Mouse (Mus musculus): ENCODE data around the gene Ggt6. TPM values are rescaled to one million over a fixed set of nuclear protein-coding genes. Genes with fewer than 3 reads are reported as not detected.

Ggt6 gene
- not detected in 2 replicates for polyA plus RNA-seq (2012; ENCODE audit: insufficient read depth, insufficient read length, missing spikeins)

- TF ChIP-seq CTCF (IDR thresholded peaks at IDR 0.05; ENCODE audit: low read depth, low read length) (no peak), POLR2A (IDR thresholded peaks at IDR 0.05; ENCODE audit: borderline replicate concordance, low read depth, low read length) (no peak)
- no peak within 1 kb of the TSS for H3K27ac ChIP-seq (ENCODE audit: insufficient read depth, low read depth, low read length)
- no peaks in the 10 kb centered on the region for H3K4me1 ChIP-seq (ENCODE audit: control insufficient read depth, insufficient read depth, low read length)
- H3K4me3 ChIP-seq (ENCODE audit: insufficient read depth, low read length) = no peak within 1 kb of the TSS
Measured at GRCm38 (mm10) chr11:72434963-72435693, at the start of gene Ggt6. Gene Ggt6, plus strand, starts transcription at chr11:72435526.

- no peak overlapping the region for H3K27ac ChIP-seq (ENCODE audit: insufficient read depth, low read depth, low read length)
- H3K4me1 ChIP-seq (ENCODE audit: control insufficient read depth, insufficient read depth, low read length) = no peaks in the 10 kb centered on the region
- no peak overlapping the region for H3K4me3 ChIP-seq (ENCODE audit: insufficient read depth, low read length)
- TF ChIP-seq POLR2A (IDR thresholded peaks at IDR 0.05; ENCODE audit: borderline replicate concordance, low read depth, low read length) = no peak
- no peak for TF ChIP-seq CTCF (IDR thresholded peaks at IDR 0.05; ENCODE audit: low read depth, low read length)
Measured at GRCm38 (mm10) chr11:72388113-72388529, 47.2 kb upstream of the Ggt6 start.

- H3K4me1 ChIP-seq (ENCODE audit: control insufficient read depth, insufficient read depth, low read length) = no peaks in the 10 kb centered on the region
- no peak overlapping the region for H3K4me3 ChIP-seq (ENCODE audit: insufficient read depth, low read length)
- TF ChIP-seq POLR2A (IDR thresholded peaks at IDR 0.05; ENCODE audit: borderline replicate concordance, low read depth, low read length) = no peak
- no peak for TF ChIP-seq CTCF (IDR thresholded peaks at IDR 0.05; ENCODE audit: low read depth, low read length)
- H3K27ac ChIP-seq (ENCODE audit: insufficient read depth, low read depth, low read length) = no peak overlapping the region
Measured at GRCm38 (mm10) chr11:72389407-72390142, 45.8 kb upstream of the Ggt6 start.

GRCm38 (mm10) chr11:72391181-72391580 is 44.1 kb upstream of the Ggt6 start:
- no peak for TF ChIP-seq CTCF (IDR thresholded peaks at IDR 0.05; ENCODE audit: low read depth, low read length)
- no peak overlapping the region for H3K27ac ChIP-seq (ENCODE audit: insufficient read depth, low read depth, low read length)
- no peak overlapping the region for H3K4me3 ChIP-seq (ENCODE audit: insufficient read depth, low read length)
- H3K4me1 ChIP-seq (ENCODE audit: control insufficient read depth, insufficient read depth, low read length) = no peaks in the 10 kb centered on the region

- Histone ChIP-seq H3K4me1 (ENCODE audit: control insufficient read depth, insufficient read depth, low read length) (no peaks in the 10 kb centered on the region), H3K4me3 (ENCODE audit: insufficient read depth, low read length) (no peak overlapping the region), H3K27ac (ENCODE audit: insufficient read depth, low read depth, low read length) (no peak overlapping the region)
- TF ChIP-seq CTCF (IDR thresholded peaks at IDR 0.05; ENCODE audit: low read depth, low read length) (no peak), POLR2A (IDR thresholded peaks at IDR 0.05; ENCODE audit: borderline replicate concordance, low read depth, low read length) (no peak)
Measured at GRCm38 (mm10) chr11:72393243-72393642, 42.1 kb upstream of the Ggt6 start.

- TF ChIP-seq CTCF (IDR thresholded peaks at IDR 0.05; ENCODE audit: low read depth, low read length) (no peak), POLR2A (IDR thresholded peaks at IDR 0.05; ENCODE audit: borderline replicate concordance, low read depth, low read length) (no peak)
- no peak overlapping the region for H3K4me3 ChIP-seq (ENCODE audit: insufficient read depth, low read length)
- H3K27ac ChIP-seq (ENCODE audit: insufficient read depth, low read depth, low read length) = no peak overlapping the region
- no peaks in the 10 kb centered on the region for H3K4me1 ChIP-seq (ENCODE audit: control insufficient read depth, insufficient read depth, low read length)
Measured at GRCm38 (mm10) chr11:72393669-72394068, 41.7 kb upstream of the Ggt6 start.

- Histone ChIP-seq H3K27ac (ENCODE audit: insufficient read depth, low read depth, low read length) (no peak overlapping the region), H3K4me3 (ENCODE audit: insufficient read depth, low read length) (no peak overlapping the region), H3K4me1 (ENCODE audit: control insufficient read depth, insufficient read depth, low read length) (no peaks in the 10 kb centered on the region)
- TF ChIP-seq POLR2A (IDR thresholded peaks at IDR 0.05; ENCODE audit: borderline replicate concordance, low read depth, low read length) = no peak
- TF ChIP-seq CTCF (IDR thresholded peaks at IDR 0.05; ENCODE audit: low read depth, low read length) = no peak
Measured at GRCm38 (mm10) chr11:72394694-72395093, 40.6 kb upstream of the Ggt6 start.

- no peak overlapping the region for H3K27ac ChIP-seq (ENCODE audit: insufficient read depth, low read depth, low read length)
- no peak for TF ChIP-seq CTCF (IDR thresholded peaks at IDR 0.05; ENCODE audit: low read depth, low read length)
- H3K4me3 ChIP-seq (ENCODE audit: insufficient read depth, low read length) = no peak overlapping the region
- H3K4me1 ChIP-seq (ENCODE audit: control insufficient read depth, insufficient read depth, low read length) = no peaks in the 10 kb centered on the region
Measured at GRCm38 (mm10) chr11:72395652-72396051, 39.7 kb upstream of the Ggt6 start.

- H3K4me3 ChIP-seq (ENCODE audit: insufficient read depth, low read length) = no peak overlapping the region
- no peak overlapping the region for H3K27ac ChIP-seq (ENCODE audit: insufficient read depth, low read depth, low read length)
- H3K4me1 ChIP-seq (ENCODE audit: control insufficient read depth, insufficient read depth, low read length) = no peaks in the 10 kb centered on the region
- TF ChIP-seq POLR2A (IDR thresholded peaks at IDR 0.05; ENCODE audit: borderline replicate concordance, low read depth, low read length) = no peak
- TF ChIP-seq CTCF (IDR thresholded peaks at IDR 0.05; ENCODE audit: low read depth, low read length) = no peak
Measured at GRCm38 (mm10) chr11:72396621-72397020, 38.7 kb upstream of the Ggt6 start.

- Histone ChIP-seq H3K4me1 (ENCODE audit: control insufficient read depth, insufficient read depth, low read length) (no peaks in the 10 kb centered on the region), H3K27ac (ENCODE audit: insufficient read depth, low read depth, low read length) (no peak overlapping the region), H3K4me3 (ENCODE audit: insufficient read depth, low read length) (no peak overlapping the region)
- no peak for TF ChIP-seq POLR2A (IDR thresholded peaks at IDR 0.05; ENCODE audit: borderline replicate concordance, low read depth, low read length)
- no peak for TF ChIP-seq CTCF (IDR thresholded peaks at IDR 0.05; ENCODE audit: low read depth, low read length)
Measured at GRCm38 (mm10) chr11:72397072-72397471, 38.3 kb upstream of the Ggt6 start.
